Mouse (Mus musculus) adrenal gland, adult 18-20 months (tissue): ENCODE results near the gene Hist1h4i. TPM values are rescaled to one million over a fixed set of nuclear protein-coding genes. Genes with fewer than 3 reads are reported as not detected.

Source experiments
- DNase-seq, 2 experiments: peaks; one replicate each; pipeline ENCODE4 v3.0.0; 2021 to 2022; ENCODE audit warnings: low spot score in 2 of 2
- total RNA-seq, 2 experiments: library from RNA; stranded (reverse); gene quantifications; 1 replicate in 1 of 2; 2 replicates in 1 of 2; pipeline ENCODE4 v1.2.3; 2021

Gene Hist1h4i
- total RNA-seq, 2 experiments from 2014 or later, result 40.1 to 68.2 TPM

GRCm38 (mm10) chr13:22013716-22014115 is 27.4 kb downstream of the Hist1h4i start:
- no peak for DNase-seq

- DNase-seq, result no peak
Observed at GRCm38 (mm10) chr13:22009642-22010041, 31.5 kb downstream of the Hist1h4i start, which contains the start of gene Prss16. TSS of gene Prss16 (minus strand) at chr13:22009742.

GRCm38 (mm10) chr13:22008707-22009106 is 32.5 kb downstream of the Hist1h4i start:
- DNase-seq, result no peak

- DNase-seq, result no peak
Observed at GRCm38 (mm10) chr13:22007872-22008271, 33.3 kb downstream of the Hist1h4i start.

GRCm38 (mm10) chr13:22007121-22007510 is 34.0 kb downstream of the Hist1h4i start:
- no peak for DNase-seq

- peak in 1 of 2 experiments; percentile 46 for DNase-seq
Observed at GRCm38 (mm10) chr13:22006334-22007120, 34.6 kb downstream of the Hist1h4i start.

- no peak for DNase-seq
Observed at GRCm38 (mm10) chr13:22005605-22006333, 35.4 kb downstream of the Hist1h4i start.

GRCm38 (mm10) chr13:22001823-22002222 is 39.3 kb downstream of the Hist1h4i start:
- no peak for DNase-seq

- no peak for DNase-seq
Observed at GRCm38 (mm10) chr13:22001346-22001745, 39.8 kb downstream of the Hist1h4i start.

GRCm38 (mm10) chr13:21999147-21999546 is 42.0 kb downstream of the Hist1h4i start:
- DNase-seq, result no peak

GRCm38 (mm10) chr13:21998412-21998811 is 42.8 kb downstream of the Hist1h4i start:
- DNase-seq, result no peak

- no peak for DNase-seq
Observed at GRCm38 (mm10) chr13:21997821-21998220, 43.3 kb downstream of the Hist1h4i start.

- no peak for DNase-seq
Observed at GRCm38 (mm10) chr13:21997201-21997820, 43.9 kb downstream of the Hist1h4i start.

GRCm38 (mm10) chr13:21996840-21997185 is 44.3 kb downstream of the Hist1h4i start:
- DNase-seq, result no peak

- DNase-seq, result no peak
Observed at GRCm38 (mm10) chr13:21996101-21996839, 44.9 kb downstream of the Hist1h4i start.

GRCm38 (mm10) chr13:21995331-21995914 is 45.7 kb downstream of the Hist1h4i start:
- DNase-seq, result no peak

- DNase-seq, result no peak
Observed at GRCm38 (mm10) chr13:21994896-21995295, 46.3 kb downstream of the Hist1h4i start.

GRCm38 (mm10) chr13:21993957-21994738 is 47.0 kb downstream of the Hist1h4i start:
- DNase-seq, result no peak

- DNase-seq, result no peak
Observed at GRCm38 (mm10) chr13:21992550-21992949, 48.6 kb downstream of the Hist1h4i start.
